In genomic region chr11:95356469-95357273, GRCm38 (mm10) we compare ENCODE assay signal across 9 mouse cellular contexts. TPM values are rescaled to one million over a fixed set of nuclear protein-coding genes. Genes with fewer than 3 reads are reported as not detected.
DNase-seq lines count a peak whose midpoint lies in the region; ATAC-seq lines count a peak whose summit lies in the region.
"Had no signal": no experiment of that assay in that cellular context is flagged by ENCODE, and none has a peak within 500 bp of the region (broad histone marks: within the 10 kb centered on the region; RNA-seq: fewer than 3 reads in every experiment).

No protein-coding gene starts in this region.

- no peak overlapping the region for H3K9ac ChIP-seq in limb, embryonic 12.5 days (replicated peaks)
- H3K9ac ChIP-seq in forebrain, embryonic 14.5 days (ENCODE audit: low read length) = no peak overlapping the region; the same call in 1 of the 2 replicates
- no peak overlapping the region for H3K9ac ChIP-seq in hindbrain, embryonic 16.5 days (ENCODE audit: low read depth, low read length)
- H3K9ac ChIP-seq: midbrain, embryonic 12.5 days had no signal

- H3K4me1 ChIP-seq in limb, embryonic 12.5 days (replicated peaks) = peaks cover 6% of the 10 kb centered on the region; the same call in 1 of the 2 replicates
- H3K4me1 ChIP-seq in limb, embryonic 10.5 days = no peaks in the 10 kb centered on the region
- peaks cover 4% of the 10 kb centered on the region; the same call in 1 of the 2 replicates for H3K4me1 ChIP-seq in forebrain, embryonic 14.5 days (ENCODE audit: control insufficient read depth, insufficient read depth, low read length)
- peaks cover 4% of the 10 kb centered on the region for H3K4me1 ChIP-seq in hindbrain, embryonic 16.5 days (ENCODE audit: control insufficient read depth, insufficient read depth, low read depth, low read length)

- H3K27me3 ChIP-seq in limb, embryonic 12.5 days = no peaks in the 10 kb centered on the region
- no peaks in the 10 kb centered on the region for H3K27me3 ChIP-seq in limb, embryonic 10.5 days (ENCODE audit: low read depth, poor library complexity, severe bottlenecking)
- H3K27me3 ChIP-seq in forebrain, embryonic 14.5 days (replicated peaks; ENCODE audit: control insufficient read depth, insufficient read depth, low read length) = no peaks in the 10 kb centered on the region
- no peaks in the 10 kb centered on the region for H3K27me3 ChIP-seq in splenic B cell, adult 2 months (ENCODE audit: control insufficient read depth, insufficient read depth, low read length, poor library complexity, severe bottlenecking)
- H3K27me3 ChIP-seq in hindbrain, embryonic 16.5 days (replicated peaks; ENCODE audit: control insufficient read depth, insufficient read depth, low read length) = no peaks in the 10 kb centered on the region
- H3K27me3 ChIP-seq: midbrain, embryonic 12.5 days had no signal

- ATAC-seq in limb, embryonic 12.5 days (ENCODE audit: insufficient number of reproducible peaks, insufficient read depth, low FRiP score, low TSS enrichment, low read depth) = no peak
- peak; percentile 89 for ATAC-seq in activated CD4-positive, CD25-positive, alpha-beta regulatory T cell, adult 4 months
- peak; percentile 60; the same call in 1 of the 2 replicates for ATAC-seq in forebrain, embryonic 14.5 days
- ATAC-seq in inflammation-experienced regulatory T-cells, adult 6 months = peak; percentile 88
- no peak for ATAC-seq in hindbrain, embryonic 16.5 days

- H3K36me3 ChIP-seq in limb, embryonic 12.5 days = peaks cover 27% of the 10 kb centered on the region; the same call in 1 of the 2 replicates
- H3K36me3 ChIP-seq in limb, embryonic 10.5 days = peaks cover 10% of the 10 kb centered on the region; the same call in 1 of the 2 replicates
- H3K36me3 ChIP-seq in forebrain, embryonic 14.5 days (ENCODE audit: control insufficient read depth, insufficient read depth, low read length) = no peaks in the 10 kb centered on the region
- H3K36me3 ChIP-seq in splenic B cell, adult 2 months (ENCODE audit: control insufficient read depth, insufficient read depth, low read length, poor library complexity, severe bottlenecking) = no peaks in the 10 kb centered on the region; the same call in 1 of the 2 replicates
- no peaks in the 10 kb centered on the region for H3K36me3 ChIP-seq in hindbrain, embryonic 16.5 days (ENCODE audit: control insufficient read depth, insufficient read depth, low read length)
- H3K36me3 ChIP-seq: midbrain, embryonic 12.5 days had no signal

- 81% methylated on average over 17 of the region's 17 CpGs for WGBS in limb, embryonic 12.5 days
- 87% methylated on average over 17 of the region's 17 CpGs for WGBS in limb, embryonic 10.5 days
- WGBS in forebrain, embryonic 14.5 days = 73% methylated on average over 17 of the region's 17 CpGs
- 74% methylated on average over 17 of the region's 17 CpGs for WGBS in hindbrain, embryonic 16.5 days

- H3K4me3 ChIP-seq in limb, embryonic 12.5 days (replicated peaks) = no peak overlapping the region
- H3K4me3 ChIP-seq in limb, embryonic 10.5 days = no peak overlapping the region
- no peak overlapping the region for H3K4me3 ChIP-seq in forebrain, embryonic 14.5 days (ENCODE audit: low read depth, low read length)
- H3K4me3 ChIP-seq in hindbrain, embryonic 16.5 days (ENCODE audit: low read length) = no peak overlapping the region
- H3K4me3 ChIP-seq: midbrain, embryonic 12.5 days had no signal

- H3K9me3 ChIP-seq in limb, embryonic 12.5 days = no peaks in the 10 kb centered on the region
- H3K9me3 ChIP-seq in limb, embryonic 10.5 days (replicated peaks) = no peaks in the 10 kb centered on the region
- H3K9me3 ChIP-seq in forebrain, embryonic 14.5 days (replicated peaks; ENCODE audit: control insufficient read depth, low read length) = no peaks in the 10 kb centered on the region
- H3K9me3 ChIP-seq in hindbrain, embryonic 16.5 days (ENCODE audit: control insufficient read depth, low read length) = no peaks in the 10 kb centered on the region
- H3K9me3 ChIP-seq: midbrain, embryonic 12.5 days had no signal

- no peak overlapping the region for H3K4me2 ChIP-seq in limb, embryonic 12.5 days
- H3K4me2 ChIP-seq in forebrain, embryonic 14.5 days (ENCODE audit: low read length) = no peak overlapping the region
- no peak overlapping the region for H3K4me2 ChIP-seq in hindbrain, embryonic 16.5 days (ENCODE audit: low read length)
- H3K4me2 ChIP-seq: midbrain, embryonic 12.5 days had no signal

- H3K27ac ChIP-seq in limb, embryonic 12.5 days = peak overlapping the region; percentile 5; the same call in 1 of the 2 replicates
- H3K27ac ChIP-seq in limb, embryonic 10.5 days = no peak overlapping the region
- H3K27ac ChIP-seq in forebrain, embryonic 14.5 days (ENCODE audit: low read depth, low read length) = no peak overlapping the region
- no peak overlapping the region for H3K27ac ChIP-seq in hindbrain, embryonic 16.5 days (ENCODE audit: low read depth, low read length)
- H3K27ac ChIP-seq: midbrain, embryonic 12.5 days had no signal

- DNase-seq in limb, embryonic 10.5 days (ENCODE audit: low spot score) = no peak
- DNase-seq in forebrain, embryonic 14.5 days (ENCODE audit: low spot score) = peak; percentile 40
- DNase-seq in lung, postnatal 10 days = peak; percentile 81
- peak; percentile 84 for DNase-seq in splenic B cell, adult 2 months (ENCODE audit: low read depth, low spot score)

RNA-seq across cellular contexts. Expression of gene Fam117a, which starts 19.9 kb away (rescaled TPM):
- 19.2 and 20.9 TPM in 2 replicates for polyA plus RNA-seq in limb, embryonic 12.5 days (2016; fragmentation: Nextera tagmentation; extraction: Ambion mirVana)
- 12.8 and 15.0 TPM in 2 replicates for polyA plus RNA-seq in limb, embryonic 10.5 days (2016; fragmentation: Nextera tagmentation; extraction: Ambion mirVana)
- 10 to 100 TPM; 17.4 to 21.9 TPM for polyA plus RNA-seq in activated CD4-positive, CD25-positive, alpha-beta regulatory T cell, adult 4 months (2017; shearing (Covaris generic))
- polyA plus RNA-seq in forebrain, embryonic 14.5 days (2014; fragmentation: Nextera tagmentation; extraction: Ambion mirVana) = 3.3 and 4.0 TPM in 2 replicates
- 10 to 100 TPM; 11.4 to 28.1 (median 26.5) TPM for polyA plus RNA-seq in inflammation-experienced regulatory T-cells, adult 6 months (2017; shearing (Covaris generic))
- polyA plus RNA-seq in hindbrain, embryonic 16.5 days (2015; fragmentation: Nextera tagmentation; extraction: Ambion mirVana) = 3.0 and 3.1 TPM in 2 replicates

RNA-seq across cellular contexts. Expression of gene Slc35b1, which starts 27.8 kb away (rescaled TPM):
- 122 and 125 TPM in 2 replicates for polyA plus RNA-seq in limb, embryonic 12.5 days (2016; fragmentation: Nextera tagmentation; extraction: Ambion mirVana)
- polyA plus RNA-seq in limb, embryonic 10.5 days (2016; fragmentation: Nextera tagmentation; extraction: Ambion mirVana) = 128 and 132 TPM in 2 replicates
- polyA plus RNA-seq in activated CD4-positive, CD25-positive, alpha-beta regulatory T cell, adult 4 months (2017; shearing (Covaris generic)) = 10 to 100 TPM; 64.4 to 70.1 TPM
- polyA plus RNA-seq in forebrain, embryonic 14.5 days (2014; fragmentation: Nextera tagmentation; extraction: Ambion mirVana) = 168 and 174 TPM in 2 replicates
- polyA plus RNA-seq in inflammation-experienced regulatory T-cells, adult 6 months (2017; shearing (Covaris generic)) = 10 to 100 TPM; 63.5 to 83.2 (median 70.3) TPM
- 142 and 147 TPM in 2 replicates for polyA plus RNA-seq in hindbrain, embryonic 16.5 days (2015; fragmentation: Nextera tagmentation; extraction: Ambion mirVana)

RNA-seq across cellular contexts. Expression of gene Kat7, which starts 46.6 kb away (rescaled TPM):
- 77.7 and 79.4 TPM in 2 replicates for polyA plus RNA-seq in limb, embryonic 12.5 days (2016; fragmentation: Nextera tagmentation; extraction: Ambion mirVana)
- 93.9 and 99.0 TPM in 2 replicates for polyA plus RNA-seq in limb, embryonic 10.5 days (2016; fragmentation: Nextera tagmentation; extraction: Ambion mirVana)
- 10 to 100 TPM; 40.8 to 49.2 TPM for polyA plus RNA-seq in activated CD4-positive, CD25-positive, alpha-beta regulatory T cell, adult 4 months (2017; shearing (Covaris generic))
- polyA plus RNA-seq in forebrain, embryonic 14.5 days (2014; fragmentation: Nextera tagmentation; extraction: Ambion mirVana) = 66.5 and 68.0 TPM in 2 replicates
- 10 to 100 TPM; 45.4 to 49.3 (median 47.4) TPM for polyA plus RNA-seq in inflammation-experienced regulatory T-cells, adult 6 months (2017; shearing (Covaris generic))
- 61.5 and 67.2 TPM in 2 replicates for polyA plus RNA-seq in hindbrain, embryonic 16.5 days (2015; fragmentation: Nextera tagmentation; extraction: Ambion mirVana)

RNA-seq across cellular contexts. Expression of gene Spop, which starts 57.2 kb away (rescaled TPM):
- polyA plus RNA-seq in limb, embryonic 12.5 days (2016; fragmentation: Nextera tagmentation; extraction: Ambion mirVana) = 157 TPM in 2 replicates
- 95.3 and 123 TPM in 2 replicates for polyA plus RNA-seq in limb, embryonic 10.5 days (2016; fragmentation: Nextera tagmentation; extraction: Ambion mirVana)
- 100 to 1,000 TPM; 119 to 154 TPM for polyA plus RNA-seq in activated CD4-positive, CD25-positive, alpha-beta regulatory T cell, adult 4 months (2017; shearing (Covaris generic))
- 62.0 and 96.6 TPM in 2 replicates for polyA plus RNA-seq in forebrain, embryonic 14.5 days (2014; fragmentation: Nextera tagmentation; extraction: Ambion mirVana)
- polyA plus RNA-seq in inflammation-experienced regulatory T-cells, adult 6 months (2017; shearing (Covaris generic)) = 100 to 1,000 TPM; 127 to 172 (median 157) TPM
- polyA plus RNA-seq in hindbrain, embryonic 16.5 days (2015; fragmentation: Nextera tagmentation; extraction: Ambion mirVana) = 222 and 250 TPM in 2 replicates

Comparison
In these comparisons a context has a peak if more than half of its experiments do, and no peak if none do; other contexts are left out.
1. ATAC-seq: peak in activated CD4-positive, CD25-positive, alpha-beta regulatory T cell, adult 4 months (single experiment), forebrain, embryonic 14.5 days (single experiment) and inflammation-experienced regulatory T-cells, adult 6 months (single experiment); none in limb, embryonic 12.5 days (single experiment) and hindbrain, embryonic 16.5 days (single experiment).